Mouse (Mus musculus) kidney, adult 10 weeks (tissue): ENCODE results near the gene Stoml1. TPM values are rescaled to one million over a fixed set of nuclear protein-coding genes. Genes with fewer than 3 reads are reported as not detected.

Source experiments
- polyA plus RNA-seq: library from polyadenylated mRNA; stranded (reverse); fragments of 350-450 nt; fragmentation: Illumina TruSeq; extraction: RNeasy Lipid Tissue Mini Kit (QIAGEN cat#74804); gene quantifications from one replicate; pipeline ENCODE4 v1.2.3, GENCODE M21; 2014; ENCODE audit warnings: low read depth, low replicate concordance

Stoml1 gene
- 7.3 TPM for polyA plus RNA-seq

GRCm38 (mm10) chr9:58253033-58253804, at the start of gene Stoml1:
Gene Stoml1, plus strand, starts transcription at chr9:58253164.

GRCm38 (mm10) chr9:58203516-58204447, 49.2 kb upstream of the Stoml1 start, which contains the start of the genes Islr and Islr2:
Gene Islr, minus strand, starts transcription at chr9:58204306.
Gene Islr2, minus strand, starts transcription at chr9:58204319.

GRCm38 (mm10) chr9:58249592-58250192, 3.3 kb upstream of the Stoml1 start, which contains the start of gene Pml:
Gene Pml, minus strand, starts transcription at chr9:58249786.

Other genes starting within 250 kb of the Stoml1 start
- gene Cyp11a1, start 246.8 kb upstream of the Stoml1 start, polyA plus RNA-seq = 0.40 TPM
- 0.24 TPM for gene Stra6, start 189.4 kb upstream of the Stoml1 start, polyA plus RNA-seq
- gene Ccdc33, start 134.3 kb upstream of the Stoml1 start, polyA plus RNA-seq = not detected
- 1.5 TPM for gene Islr, start 48.9 kb upstream of the Stoml1 start, polyA plus RNA-seq
- not detected for gene Islr2, start 48.8 kb upstream of the Stoml1 start, polyA plus RNA-seq
- gene Pml, start 3.4 kb upstream of the Stoml1 start, polyA plus RNA-seq = 2.6 TPM
- gene Loxl1, start 60.0 kb downstream of the Stoml1 start, polyA plus RNA-seq = 1.6 TPM
- not detected for gene Tbc1d21, start 117.3 kb downstream of the Stoml1 start, polyA plus RNA-seq
- not detected for gene Insyn1, start 235.4 kb downstream of the Stoml1 start, polyA plus RNA-seq